Mouse (Mus musculus): ENCODE measurements at regions not wholly inside any gene's neighbourhood (a gene's known extent, or its start where the extent isn't known, plus 50 kb on each side); places are given as distances from the start of the nearest gene placed in this dataset.
"Not testable (repeated sequence)": the region's sequence is repeated elsewhere in the genome, so short reads cannot be mapped to it uniquely, and the experiment has no call there.

DNA sequence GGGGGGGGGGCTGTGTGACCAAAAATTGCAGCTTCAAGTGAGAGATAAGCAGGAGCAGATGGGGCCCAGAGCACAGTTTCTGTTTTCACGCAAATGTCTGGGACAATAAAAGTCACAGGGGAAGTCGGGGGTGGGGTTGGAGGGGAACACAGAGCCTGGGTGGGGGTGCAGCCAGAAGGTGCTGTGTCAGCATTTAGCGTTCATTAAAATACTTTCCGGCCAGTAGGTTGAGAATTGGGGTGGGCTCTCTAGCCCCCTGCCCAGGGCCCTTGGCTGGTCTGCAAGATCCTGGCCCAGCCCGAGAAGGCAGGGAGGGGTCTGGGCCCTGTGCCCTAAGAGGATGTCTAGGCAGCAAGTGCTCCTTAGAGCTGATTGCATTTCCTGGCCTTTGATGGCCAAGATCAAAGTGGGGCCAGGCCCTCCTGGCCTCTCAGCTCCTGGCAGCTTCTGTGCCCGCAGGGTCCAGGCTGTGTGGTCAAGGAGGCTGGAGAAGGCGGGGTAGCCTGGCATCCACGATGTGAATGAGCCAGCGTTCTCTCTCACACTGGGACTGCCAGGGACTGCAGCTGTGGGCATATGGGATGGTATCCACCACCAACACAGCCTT lies 283.0 kb downstream of the Cyp26b1 start:
- DNase-seq, result no peak

DNA sequence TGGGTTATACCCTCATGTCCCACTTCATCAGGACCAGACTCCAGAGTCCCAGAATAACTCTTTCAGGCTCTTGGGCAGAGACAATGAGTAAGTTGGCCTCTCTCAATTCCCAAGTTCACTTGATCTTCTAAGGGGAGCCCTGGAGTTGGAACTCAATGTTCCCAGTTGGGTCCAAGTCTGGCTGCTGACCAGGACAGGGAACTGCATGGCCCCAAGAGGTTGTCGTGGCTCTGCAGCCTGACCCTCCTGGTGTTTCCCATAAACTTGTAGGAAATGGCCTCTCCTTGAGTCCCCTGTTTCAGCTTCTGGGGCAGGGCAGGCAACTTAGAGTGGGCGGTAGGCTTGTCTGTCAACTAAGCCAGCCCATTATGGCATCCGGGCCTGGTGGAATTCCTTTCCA lies 286.2 kb downstream of the Cyp26b1 start:
- DNase-seq, result no peak

DNA sequence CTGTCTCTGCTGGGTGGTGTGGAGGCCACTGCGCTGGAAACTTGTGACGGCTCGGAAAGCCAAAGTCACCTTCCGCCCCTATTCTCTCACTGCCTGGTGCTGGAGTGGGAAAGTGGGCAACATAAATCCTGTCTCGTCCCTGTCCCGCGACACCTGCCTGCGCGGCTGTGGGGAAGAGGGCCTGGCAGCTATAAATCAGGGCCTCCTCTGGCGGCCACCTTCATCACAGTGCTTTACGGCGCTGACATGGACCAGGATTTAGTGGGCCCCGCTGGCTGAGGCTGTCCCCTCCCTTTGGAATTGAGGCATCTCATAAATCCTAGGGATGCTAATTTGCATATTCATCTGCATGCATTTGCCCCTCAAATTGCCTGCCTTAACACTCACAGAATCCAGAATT lies 287.1 kb downstream of the Cyp26b1 start:
- no peak for DNase-seq

DNA sequence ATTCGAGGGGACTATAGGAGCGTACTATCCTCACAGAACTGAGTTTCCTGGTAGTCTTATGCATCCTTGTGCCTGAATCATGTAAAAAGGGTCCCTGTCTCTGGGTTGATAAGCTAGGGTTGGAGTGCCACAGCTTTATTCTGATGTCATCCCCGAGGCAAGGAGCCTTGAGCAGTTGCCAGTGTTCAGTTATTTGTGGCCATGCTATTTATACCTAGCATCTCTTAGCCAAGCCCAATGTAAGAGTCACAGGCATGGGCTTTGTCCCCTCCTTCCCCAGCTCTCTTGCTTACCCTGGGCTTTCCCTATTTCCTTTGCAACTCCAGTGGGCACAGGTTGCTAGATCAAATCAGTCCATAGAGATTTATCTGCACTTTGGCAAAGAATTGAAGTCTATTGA lies 288.6 kb downstream of the Cyp26b1 start:
- DNase-seq, result no peak

DNA sequence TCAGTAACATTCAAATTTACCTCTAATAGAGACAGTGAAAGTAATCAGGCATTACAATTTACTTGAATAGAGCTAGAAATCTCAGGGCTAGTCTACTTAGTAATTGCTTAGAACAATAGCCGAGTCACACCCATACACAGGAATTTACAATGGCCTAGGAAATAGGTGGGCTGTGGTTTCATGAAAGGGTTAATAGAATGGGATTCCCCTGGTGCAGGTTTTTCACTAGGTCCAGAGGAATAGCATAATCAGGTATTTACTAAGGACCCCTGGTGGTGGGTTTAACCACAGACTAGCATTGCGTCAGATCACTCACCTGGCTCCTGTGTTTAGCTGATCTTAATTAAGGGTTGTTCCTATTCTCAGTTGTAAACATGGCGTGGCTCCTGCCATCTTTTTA lies 290.8 kb downstream of the Cyp26b1 start:
- DNase-seq, result not testable (repeated sequence)

DNA sequence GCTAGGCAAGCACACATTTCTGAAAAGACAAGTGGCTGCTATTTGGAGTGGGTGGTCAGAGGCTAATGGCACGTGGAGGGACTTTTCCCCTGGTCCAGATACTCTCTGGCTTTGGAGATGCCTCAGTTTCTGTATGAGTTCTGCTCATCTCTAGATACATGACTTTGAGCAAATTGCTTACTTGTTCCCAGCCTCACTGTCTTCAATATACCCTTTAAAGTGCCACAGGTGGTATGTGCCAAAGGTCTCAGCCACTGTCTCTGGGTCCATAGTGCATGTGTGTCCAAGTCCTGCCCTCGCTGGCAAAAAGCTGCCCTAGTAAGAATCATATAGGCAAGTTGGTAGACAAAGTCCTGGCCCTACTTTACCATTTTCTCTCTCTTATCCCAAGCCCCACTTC lies 291.5 kb downstream of the Dysf start:
- no peak for DNase-seq

DNA sequence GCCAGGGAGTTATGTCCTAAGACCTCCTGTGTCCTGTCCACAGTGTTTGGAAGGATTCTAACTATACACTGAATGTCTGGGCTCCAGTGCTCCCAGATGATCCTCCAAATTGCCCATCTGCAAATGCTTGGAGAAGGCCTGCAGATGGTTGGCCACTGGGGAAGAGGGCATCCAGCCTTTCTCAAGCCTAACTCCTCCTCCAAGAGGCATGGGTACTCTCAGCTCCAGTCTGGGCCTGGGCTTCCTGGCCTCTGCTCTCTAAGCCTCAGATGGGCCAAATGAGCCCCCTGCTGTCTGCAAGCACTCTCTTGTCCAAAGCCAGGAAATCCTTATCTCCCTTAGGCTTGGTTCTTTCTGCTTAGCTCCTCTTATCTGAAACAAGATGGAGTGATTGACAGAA lies 290.8 kb downstream of the Dysf start:
- no peak for DNase-seq

DNA sequence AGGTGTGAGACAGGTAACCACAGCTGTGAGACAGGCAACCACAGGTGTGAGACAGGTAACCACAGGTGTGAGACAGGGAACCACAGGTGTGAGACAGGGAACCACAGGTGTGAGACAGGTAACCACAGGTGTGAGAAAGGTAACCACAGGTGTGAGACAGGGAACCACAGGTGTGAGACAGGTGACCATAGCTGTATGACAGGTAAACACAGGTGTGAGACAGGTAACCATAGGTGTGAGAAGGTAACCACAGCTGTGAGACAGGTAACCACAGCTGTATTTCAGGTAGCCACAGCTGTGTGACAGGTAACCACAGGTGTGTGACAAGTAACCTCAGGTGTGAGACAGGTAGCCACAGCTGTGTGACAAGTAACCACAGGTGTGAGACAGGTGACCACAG lies 265.5 kb downstream of the Dysf start:
- not testable (repeated sequence) for DNase-seq

DNA sequence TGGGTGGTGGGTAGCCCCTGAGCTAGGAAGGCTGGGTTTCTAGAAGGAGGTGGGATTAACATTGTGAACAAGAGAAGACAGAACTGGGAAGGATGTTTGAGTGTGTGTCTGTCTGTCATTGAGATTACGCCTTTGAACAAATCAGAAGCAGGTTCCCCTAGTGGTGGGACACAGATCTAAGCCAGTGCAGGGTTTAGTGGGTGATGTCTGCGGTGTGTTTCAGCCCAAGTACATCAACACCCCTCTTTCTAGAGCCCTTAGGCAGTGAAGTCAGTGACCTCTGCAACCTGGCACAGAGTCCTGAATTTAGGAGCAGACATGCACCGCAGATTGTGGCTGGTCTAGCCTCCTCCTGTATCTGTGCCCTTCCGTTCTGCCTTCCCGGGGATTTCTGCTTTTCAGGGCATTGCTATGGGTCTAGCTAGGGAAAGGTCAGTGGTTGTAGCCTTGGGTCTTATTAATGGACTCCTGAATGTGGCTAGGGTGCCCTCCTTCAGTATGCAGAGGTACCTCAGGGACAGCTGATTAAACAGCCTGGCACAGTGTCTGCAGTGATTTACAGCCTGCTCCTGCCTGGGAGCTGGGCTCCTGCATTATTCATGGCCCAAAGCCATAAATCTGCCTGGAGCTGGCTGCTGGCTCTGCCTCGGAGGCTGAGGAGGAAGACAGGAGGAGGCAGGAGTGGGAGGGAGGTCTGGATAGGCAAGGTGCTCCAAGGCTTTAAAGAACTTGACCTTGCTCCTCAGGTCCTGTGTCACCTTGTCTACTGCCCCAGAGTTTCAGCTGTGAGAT lies 264.3 kb downstream of the Dysf start:
- no peak for DNase-seq

DNA sequence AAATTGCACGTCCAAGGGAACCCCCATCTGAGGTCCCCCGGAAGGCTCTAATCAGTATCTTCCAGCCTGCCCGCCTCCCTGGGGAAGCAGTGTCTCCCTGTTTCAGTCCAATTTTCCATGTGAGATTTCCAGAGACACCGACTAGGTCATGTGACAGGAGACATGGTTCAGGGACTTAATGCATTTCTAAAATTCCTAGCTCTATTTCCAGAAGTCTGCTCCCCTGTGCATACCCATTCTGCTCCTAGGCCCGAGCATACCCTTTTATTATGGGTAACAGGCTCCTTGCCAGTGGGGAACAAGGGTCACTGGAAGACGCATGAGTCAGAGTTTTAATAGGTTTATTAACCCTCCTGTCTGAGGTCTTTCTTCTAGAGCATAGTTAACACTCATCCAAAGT lies 263.6 kb downstream of the Dysf start:
- DNase-seq, result no peak

DNA sequence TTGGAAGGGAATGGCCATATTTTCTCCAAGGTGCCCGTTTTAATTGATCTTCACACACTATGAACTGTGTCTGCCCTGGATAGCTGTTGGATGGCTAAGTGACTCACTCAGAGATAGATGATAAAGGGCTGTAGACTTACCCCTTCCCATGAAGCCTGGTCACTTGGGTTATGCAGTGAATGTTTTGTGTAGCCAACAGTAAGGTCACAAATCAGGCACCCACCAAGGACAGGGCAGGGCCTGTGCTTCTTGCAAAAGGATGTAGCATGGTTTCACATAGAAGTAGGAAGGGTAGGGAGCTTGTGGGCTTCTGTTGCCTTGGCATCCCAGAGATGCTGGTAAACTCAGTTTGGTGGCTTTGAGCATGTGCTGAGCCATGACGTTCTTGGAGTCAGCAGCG lies 263.1 kb downstream of the Dysf start:
- no peak for DNase-seq

DNA sequence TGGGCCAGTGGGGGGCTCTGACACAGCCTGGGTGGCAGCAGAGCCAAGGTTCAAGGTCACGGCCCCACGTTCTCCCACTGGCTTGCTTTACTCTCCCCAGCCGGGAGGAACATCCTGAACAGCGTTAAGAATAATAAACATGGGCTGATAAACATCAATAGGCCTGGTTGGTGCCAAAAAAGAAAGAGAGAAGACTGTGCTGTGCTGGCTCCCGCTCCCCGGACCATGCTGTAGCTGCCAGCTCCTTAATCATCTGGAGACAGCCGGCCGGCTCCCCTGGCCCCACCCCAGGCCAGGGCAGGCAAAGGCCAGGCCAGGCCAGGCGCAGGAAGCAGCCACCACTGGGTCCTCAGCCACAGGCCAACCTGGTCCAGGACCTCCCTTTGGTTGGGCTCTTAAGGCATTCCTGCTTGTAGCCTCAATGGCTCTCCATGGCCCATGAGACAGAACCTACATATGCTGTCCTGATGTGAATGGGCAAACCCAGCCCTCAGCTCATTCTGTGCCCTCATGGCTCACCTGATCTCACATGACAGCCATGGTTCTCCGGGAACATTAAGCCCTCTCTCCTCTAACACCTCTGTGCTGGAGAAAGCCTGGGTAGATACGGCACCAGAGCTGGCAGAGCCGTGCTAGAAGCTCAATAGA lies 262.3 kb downstream of the Dysf start:
- DNase-seq, result no peak

DNA sequence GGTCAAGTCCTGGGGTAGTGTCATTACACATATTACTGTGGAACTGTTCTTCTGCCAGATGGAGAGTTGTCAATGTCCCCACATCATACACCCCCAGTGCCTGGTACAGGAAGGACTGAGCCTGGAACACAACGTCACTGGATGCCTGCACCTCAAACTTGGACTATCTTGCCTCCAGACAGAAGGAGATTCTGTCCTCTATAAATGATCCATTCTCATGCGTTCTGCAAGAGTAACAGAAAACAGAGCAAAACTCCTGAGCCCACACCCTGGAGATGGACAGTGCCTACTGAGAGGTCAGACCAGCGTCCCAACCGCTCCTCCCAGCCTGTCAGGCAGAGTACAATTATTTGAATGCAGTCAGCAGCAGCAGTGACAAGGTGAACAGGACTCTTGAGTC lies 261.1 kb downstream of the Dysf start:
- no peak for DNase-seq

DNA sequence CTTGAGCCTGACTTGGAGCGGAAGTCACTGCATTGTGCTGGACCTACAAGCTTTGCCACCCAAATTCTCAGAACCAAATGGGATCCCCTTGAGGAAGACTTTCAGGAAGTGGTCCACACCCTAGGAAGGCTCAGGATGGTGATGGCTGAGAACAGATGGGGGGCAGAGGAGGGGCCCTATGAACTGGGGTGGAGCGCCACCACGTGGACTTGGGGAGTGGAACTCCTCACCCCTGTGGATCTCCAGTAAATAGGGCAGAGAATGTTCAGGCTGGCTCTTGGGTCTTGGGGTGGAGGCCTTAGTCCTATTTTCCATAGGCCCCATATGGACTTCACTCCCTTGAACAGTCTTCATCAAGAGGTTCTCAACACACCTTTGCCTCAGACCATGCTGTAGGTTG lies 260.6 kb downstream of the Dysf start:
- DNase-seq, result no peak

DNA sequence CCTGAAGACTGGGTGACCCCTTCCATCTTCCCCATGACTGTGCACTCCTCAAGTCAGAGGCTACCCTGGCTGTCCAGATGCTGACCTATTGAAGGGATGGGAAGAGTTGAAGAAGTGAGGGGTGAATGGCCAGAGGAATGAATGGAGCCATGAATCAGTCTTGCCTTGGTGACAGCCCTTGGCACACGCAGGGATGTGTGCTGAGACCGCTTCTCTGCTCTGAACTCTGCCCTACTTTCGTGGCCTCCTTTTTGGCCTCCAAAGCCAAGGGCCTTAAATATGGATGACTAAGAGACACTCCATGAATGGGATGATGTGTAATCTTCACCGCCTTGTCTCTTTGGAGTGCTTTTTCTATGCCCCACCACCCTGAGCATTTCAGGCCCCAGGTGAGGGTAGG lies 259.7 kb downstream of the Dysf start:
- no peak for DNase-seq

DNA sequence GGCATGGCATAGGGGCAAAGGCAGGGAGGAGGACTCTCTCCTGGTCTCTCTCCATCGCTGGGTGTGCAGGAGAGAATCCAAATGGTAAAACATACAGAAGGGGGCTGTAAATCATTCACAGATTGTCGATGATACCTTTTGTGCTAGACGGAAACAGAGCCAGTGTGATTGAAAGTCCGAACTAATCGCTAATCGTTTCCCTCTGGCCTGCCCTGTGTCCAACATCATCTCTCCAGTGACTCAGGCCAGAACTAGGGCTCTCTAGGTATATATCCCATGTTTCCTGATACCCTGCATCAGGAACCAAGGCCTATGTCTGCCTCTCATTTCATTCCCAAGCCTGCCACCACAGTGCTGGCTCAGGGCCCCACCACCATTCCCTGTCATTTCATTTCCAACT lies 259.1 kb downstream of the Dysf start:
- no peak for DNase-seq

DNA sequence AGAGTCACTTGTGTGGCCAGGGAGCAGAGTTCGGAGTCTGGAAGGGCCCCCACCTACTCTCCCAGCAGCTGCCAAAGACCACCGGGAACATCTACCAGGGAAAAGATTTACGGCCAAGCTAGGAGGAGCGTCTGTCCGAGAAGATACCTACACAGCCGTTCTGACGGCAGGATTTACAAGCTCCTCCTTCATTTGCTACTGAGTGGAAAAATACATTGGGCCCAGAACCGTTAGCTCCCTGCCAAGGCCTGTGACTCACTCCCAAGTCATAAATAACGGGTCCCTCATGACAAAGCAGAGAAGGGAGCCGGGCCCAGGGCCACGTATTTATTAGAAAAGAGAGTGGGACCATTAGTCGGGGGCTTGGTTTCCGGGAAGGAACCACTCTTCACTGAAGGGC lies 258.3 kb downstream of the Dysf start:
- DNase-seq, result no peak

DNA sequence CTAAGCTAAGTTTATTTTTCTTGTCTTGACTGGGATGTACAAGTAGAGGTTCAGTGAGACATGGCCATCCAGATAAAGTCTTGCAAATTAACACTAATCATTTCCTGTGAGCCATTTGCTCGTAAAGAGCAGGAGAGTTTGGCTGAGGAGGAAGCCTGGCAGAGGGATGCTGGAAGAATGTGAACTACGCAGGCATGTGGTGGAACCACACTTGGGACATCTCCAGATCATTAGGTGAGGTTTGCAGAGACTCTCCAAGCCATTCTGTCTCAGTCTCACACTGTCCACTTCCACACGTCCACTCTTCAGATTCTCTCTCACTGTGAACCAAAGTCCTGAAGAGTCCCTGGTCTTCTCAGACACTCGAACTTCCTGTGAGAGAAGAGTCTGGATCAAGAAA lies 256.3 kb downstream of the Dysf start:
- no peak for DNase-seq

DNA sequence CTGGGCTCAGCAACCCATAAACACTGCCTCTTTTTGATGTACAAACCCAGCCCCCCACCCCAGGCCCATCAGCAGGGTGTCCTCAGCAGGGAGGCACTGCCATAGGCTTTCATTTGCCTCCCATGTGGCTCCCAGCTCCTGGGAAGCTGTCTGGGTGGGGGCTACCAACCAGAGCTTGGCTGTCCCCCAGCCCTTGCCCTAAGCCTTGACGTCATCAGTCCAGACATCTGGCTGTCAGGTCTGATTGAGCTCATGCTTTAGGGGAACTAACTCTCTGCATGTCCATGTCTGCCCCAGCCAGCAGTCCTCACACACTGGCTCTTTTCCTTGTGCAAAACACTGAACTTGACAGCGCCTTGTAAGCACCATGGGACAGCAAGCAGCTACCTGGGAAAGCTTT lies 255.3 kb downstream of the Dysf start:
- DNase-seq, result no peak

DNA sequence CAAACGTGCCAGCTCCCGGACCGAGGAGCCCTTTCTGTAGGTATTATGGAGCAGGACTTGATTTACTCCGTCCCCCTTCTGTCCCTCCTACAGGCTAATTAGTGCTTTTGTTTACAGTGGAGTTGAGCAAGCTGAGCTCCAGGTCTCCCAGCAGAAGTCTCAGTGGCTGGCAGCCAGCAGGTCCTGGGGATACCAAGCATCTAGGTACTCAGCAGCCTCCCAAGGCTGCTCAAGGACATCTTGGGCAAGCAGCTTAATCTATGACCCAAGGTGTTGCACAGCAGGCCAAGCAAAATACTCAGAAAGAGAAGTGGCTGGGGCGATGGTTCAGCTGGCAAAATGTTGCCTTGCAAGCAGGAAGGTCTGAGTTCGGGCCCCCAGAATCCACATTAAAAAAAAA lies 254.4 kb downstream of the Dysf start:
- no peak for DNase-seq

DNA sequence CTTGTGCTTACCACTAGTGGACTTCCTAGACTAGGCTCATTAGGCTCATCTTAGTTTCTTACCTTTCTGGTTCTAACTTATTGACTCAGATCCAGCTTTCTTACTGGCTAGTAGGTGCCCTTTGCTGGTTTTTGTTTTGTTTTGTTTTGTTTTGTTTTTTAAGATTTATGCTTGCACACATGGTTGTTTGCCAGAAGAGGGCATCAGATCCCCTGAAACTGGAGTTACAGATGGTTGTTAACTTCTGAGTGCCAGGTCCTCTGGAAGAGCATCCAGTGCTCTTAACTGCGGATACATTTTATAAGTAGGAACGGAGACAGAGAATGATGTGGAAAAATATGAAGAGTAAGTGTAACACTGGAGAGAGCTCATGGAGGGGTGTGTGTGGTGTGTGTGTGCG lies 253.1 kb downstream of the Dysf start:
- no peak for DNase-seq
